Mouse (Mus musculus) liver, embryonic 14.5 days (tissue): Measurements from ENCODE around the gene Scn11a.

Source experiments
- CTCF ChIP-seq: IDR thresholded peaks from 2 replicates; pipeline ENCODE4 v1.5.1; 2016; ENCODE audit warnings: antibody characterized with exemption, low read depth, control low read depth
- EP300 ChIP-seq: IDR thresholded peaks from 2 replicates; pipeline ENCODE4 v1.6.1; 2016; ENCODE audit warnings: antibody characterized with exemption, low read depth

- TF ChIP-seq EP300: no peak
- no peak for TF ChIP-seq CTCF
Observed at GRCm38 (mm10) chr9:119844724-119845123, 19.5 kb upstream of the Scn11a start.
